Mouse (Mus musculus) cerebellum, adult 2 months (tissue): ENCODE results near the gene Fcho2.

Experiments used
- CTCF ChIP-seq: fragments of 200-500 bp; IDR thresholded peaks from 2 replicates; pipeline ENCODE4 v1.5.1; 2011; ENCODE audit warnings: low read depth, mild to moderate bottlenecking, control low read depth, low read length, moderate library complexity, borderline replicate concordance; ENCODE audit not compliant: insufficient read depth
- POLR2A ChIP-seq: fragments of 200-500 bp; IDR thresholded peaks from 2 replicates; pipeline ENCODE4 v1.6.1; 2011; ENCODE audit warnings: low read length, control low read depth, borderline replicate concordance; ENCODE audit not compliant: insufficient read depth

DNA sequence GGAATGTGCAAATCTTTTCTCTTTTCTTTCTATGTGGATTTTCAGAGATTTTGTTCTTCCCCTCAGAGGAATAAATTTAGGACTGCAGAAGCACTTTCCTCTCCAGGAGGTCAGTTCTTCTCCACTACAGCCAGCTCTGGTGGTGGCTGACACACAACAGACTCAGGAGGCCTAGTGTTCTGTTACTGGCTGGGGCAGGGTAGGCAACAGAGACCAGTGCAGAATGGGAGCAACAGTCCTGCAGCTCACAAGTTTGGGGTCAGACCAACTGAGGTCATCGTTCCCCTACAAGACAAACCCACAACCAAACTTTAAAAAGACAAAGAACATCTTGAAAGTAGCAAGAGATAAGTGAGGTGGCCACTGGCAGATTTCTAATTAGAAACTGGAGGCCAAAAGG lies 104.6 kb downstream of the Fcho2 start:
- TF ChIP-seq CTCF (no peak), POLR2A (no peak)
